Mouse (Mus musculus): Measurements from ENCODE around the gene Olfr1338. TPM values are rescaled to one million over a fixed set of nuclear protein-coding genes. Genes with fewer than 3 reads are reported as not detected.

Olfr1338 gene
- polyA plus RNA-seq, 2 experiments, result not detected

- Histone ChIP-seq H3K36me3 (replicated peaks; ENCODE audit: control insufficient read depth, insufficient read depth, low read depth) (no peaks in the 10 kb centered on the region), H3K27me3 (ENCODE audit: control insufficient read depth, insufficient read depth, low read length) (no peaks in the 10 kb centered on the region), H3K4me2 (ENCODE audit: low read depth) (no peak overlapping the region), H3K9me3 (ENCODE audit: control insufficient read depth, low read length) (no peaks in the 10 kb centered on the region), H3K4me1 (replicated peaks; ENCODE audit: control insufficient read depth in 2 of 2, insufficient read depth in 2 of 2, low read length in 1 of 2) (no peaks in the 10 kb centered on the region), H3K9ac (replicated peaks) (no peak overlapping the region), H3K27ac (no peak overlapping the region), H3K4me3 (ENCODE audit: insufficient read depth in 1 of 2, low read depth in 2 of 2, low read length in 2 of 2) (no peak overlapping the region)
- WGBS (ENCODE audit: insufficient replicate concordance), result 45% methylated on average over 3 of the region's 3 CpGs
- ATAC-seq (ENCODE audit: insufficient read depth) (no peak), DNase-seq (ENCODE audit: low read depth in 3 of 3, low spot score in 3 of 3) (no peak)
- TF ChIP-seq EP300 (IDR thresholded peaks at IDR 0.05; ENCODE audit: low read depth), result no peak
Observed at GRCm38 (mm10) chr4:118739574-118739973, 19.0 kb downstream of the Olfr1338 start.

DNA sequence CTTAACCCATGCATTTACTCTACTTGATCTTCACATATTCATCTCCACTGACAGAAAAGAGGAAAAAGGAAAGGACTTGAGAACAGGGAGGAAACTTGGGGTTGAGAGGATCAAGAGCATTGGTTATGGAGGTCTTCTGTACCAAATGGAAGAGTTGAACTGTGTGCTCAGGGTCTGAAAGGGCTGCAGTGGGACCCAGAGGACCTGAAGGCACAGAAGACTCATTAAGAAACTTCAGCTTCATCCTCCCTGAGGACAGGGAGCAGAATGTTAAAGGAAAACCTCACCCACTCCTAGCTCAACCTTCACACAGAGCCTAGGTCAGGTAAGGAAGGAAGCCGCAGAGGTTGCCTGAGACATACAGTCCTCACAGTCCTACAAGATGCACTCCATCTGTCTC, 26.7 kb downstream of the Olfr1338 start, which contains the start of gene Olfr1339:
TSS of gene Olfr1339 (plus strand) at position 301 of the 400 bp plus-strand sequence.
- 82% methylated on average over 1 of the region's 1 CpGs for WGBS (ENCODE audit: insufficient replicate concordance)
- H3K27ac ChIP-seq, result no peak within 1 kb of the TSS
- no peak for ATAC-seq (ENCODE audit: insufficient read depth)
- no peak within 1 kb of the TSS for H3K9ac ChIP-seq (replicated peaks)
- no peak within 1 kb of the TSS for H3K4me3 ChIP-seq (ENCODE audit: insufficient read depth in 1 of 2, low read depth in 2 of 2, low read length in 2 of 2)
- TF ChIP-seq EP300 (IDR thresholded peaks at IDR 0.05; ENCODE audit: low read depth) (no peak), CTCF (IDR thresholded peaks at IDR 0.05; ENCODE audit: low read depth) (no peak)
- no peaks in the 10 kb centered on the region for H3K9me3 ChIP-seq (ENCODE audit: control insufficient read depth, low read length)
- no peaks in the 10 kb centered on the region for H3K36me3 ChIP-seq (replicated peaks; ENCODE audit: control insufficient read depth, insufficient read depth, low read depth)
- H3K27me3 ChIP-seq (ENCODE audit: control insufficient read depth, insufficient read depth, low read length), result no peaks in the 10 kb centered on the region
- DNase-seq (ENCODE audit: low read depth in 3 of 3, low spot score in 3 of 3), result no peak
- H3K4me2 ChIP-seq (ENCODE audit: low read depth), result no peak within 1 kb of the TSS
- no peaks in the 10 kb centered on the region for H3K4me1 ChIP-seq (replicated peaks; ENCODE audit: control insufficient read depth in 2 of 2, insufficient read depth in 2 of 2, low read length in 1 of 2)

GRCm38 (mm10) chr4:118721742-118722483, 36.6 kb downstream of the Olfr1338 start:
- Histone ChIP-seq H3K9ac (replicated peaks) (no peak overlapping the region), H3K36me3 (replicated peaks; ENCODE audit: control insufficient read depth, insufficient read depth, low read depth) (no peaks in the 10 kb centered on the region), H3K4me1 (replicated peaks; ENCODE audit: control insufficient read depth in 2 of 2, insufficient read depth in 2 of 2, low read length in 1 of 2) (no peaks in the 10 kb centered on the region), H3K27ac (no peak overlapping the region), H3K27me3 (ENCODE audit: control insufficient read depth, insufficient read depth, low read length) (no peaks in the 10 kb centered on the region), H3K4me3 (ENCODE audit: insufficient read depth in 1 of 2, low read depth in 2 of 2, low read length in 2 of 2) (no peak overlapping the region), H3K9me3 (ENCODE audit: control insufficient read depth, low read length) (no peaks in the 10 kb centered on the region), H3K4me2 (ENCODE audit: low read depth) (no peak overlapping the region)
- WGBS (ENCODE audit: insufficient replicate concordance), result 35% methylated on average over 10 of the region's 10 CpGs
- no peak for TF ChIP-seq EP300 (IDR thresholded peaks at IDR 0.05; ENCODE audit: low read depth)
- TF ChIP-seq CTCF (IDR thresholded peaks at IDR 0.05; ENCODE audit: low read depth), result no peak
- DNase-seq (ENCODE audit: low read depth in 3 of 3, low spot score in 3 of 3) (no peak), ATAC-seq (ENCODE audit: insufficient read depth) (no peak)

GRCm38 (mm10) chr4:118719838-118720237, 38.7 kb downstream of the Olfr1338 start, which contains the start of gene Olfr1340:
TSS of gene Olfr1340 (plus strand) at chr4:118720138.
- Histone ChIP-seq H3K4me2 (ENCODE audit: low read depth) (no peak within 1 kb of the TSS), H3K27me3 (ENCODE audit: control insufficient read depth, insufficient read depth, low read length) (no peaks in the 10 kb centered on the region), H3K4me1 (replicated peaks; ENCODE audit: control insufficient read depth in 2 of 2, insufficient read depth in 2 of 2, low read length in 1 of 2) (no peaks in the 10 kb centered on the region), H3K9ac (replicated peaks) (no peak within 1 kb of the TSS), H3K27ac (no peak within 1 kb of the TSS), H3K36me3 (replicated peaks; ENCODE audit: control insufficient read depth, insufficient read depth, low read depth) (no peaks in the 10 kb centered on the region), H3K4me3 (ENCODE audit: insufficient read depth in 1 of 2, low read depth in 2 of 2, low read length in 2 of 2) (no peak within 1 kb of the TSS), H3K9me3 (ENCODE audit: control insufficient read depth, low read length) (no peaks in the 10 kb centered on the region)
- TF ChIP-seq EP300 (IDR thresholded peaks at IDR 0.05; ENCODE audit: low read depth) (no peak), CTCF (IDR thresholded peaks at IDR 0.05; ENCODE audit: low read depth) (no peak)
- ATAC-seq (ENCODE audit: insufficient read depth) (no peak), DNase-seq (ENCODE audit: low read depth in 3 of 3, low spot score in 3 of 3) (no peak)

- Histone ChIP-seq H3K4me2 (ENCODE audit: low read depth) (no peak overlapping the region), H3K9ac (replicated peaks) (no peak overlapping the region), H3K27me3 (ENCODE audit: control insufficient read depth, insufficient read depth, low read length) (no peaks in the 10 kb centered on the region), H3K4me3 (ENCODE audit: insufficient read depth in 1 of 2, low read depth in 2 of 2, low read length in 2 of 2) (no peak overlapping the region), H3K4me1 (replicated peaks; ENCODE audit: control insufficient read depth in 2 of 2, insufficient read depth in 2 of 2, low read length in 1 of 2) (no peaks in the 10 kb centered on the region), H3K36me3 (replicated peaks; ENCODE audit: control insufficient read depth, insufficient read depth, low read depth) (no peaks in the 10 kb centered on the region), H3K27ac (no peak overlapping the region), H3K9me3 (ENCODE audit: control insufficient read depth, low read length) (no peaks in the 10 kb centered on the region)
- ATAC-seq (ENCODE audit: insufficient read depth) (no peak), DNase-seq (ENCODE audit: low read depth in 3 of 3, low spot score in 3 of 3) (no peak)
- WGBS (ENCODE audit: insufficient replicate concordance), result 57% methylated on average over 1 of the region's 1 CpGs
- TF ChIP-seq CTCF (IDR thresholded peaks at IDR 0.05; ENCODE audit: low read depth) (no peak), EP300 (IDR thresholded peaks at IDR 0.05; ENCODE audit: low read depth) (no peak)
Observed at GRCm38 (mm10) chr4:118711656-118712055, 46.9 kb downstream of the Olfr1338 start.

All from liver, embryonic 14.5 days (tissue).